Mouse (Mus musculus): ENCODE results near the gene Pym1.
"Not testable (repeated sequence)": the region's sequence is repeated elsewhere in the genome, so short reads cannot be mapped to it uniquely, and the experiment has no call there.

The Pym1 gene

GRCm38 (mm10) chr10:128747646-128748251 lies at the start of gene Pym1:
Gene Pym1 (plus strand): TSS chr10:128747889.
- DNase-seq (ENCODE audit: low spot score), result peak; percentile 94

- no peak for DNase-seq (ENCODE audit: low spot score)
Observed at GRCm38 (mm10) chr10:128699006-128699405, 48.7 kb upstream of the Pym1 start.

- no peak for DNase-seq (ENCODE audit: low spot score)
Observed at GRCm38 (mm10) chr10:128699611-128700010, 48.1 kb upstream of the Pym1 start.

GRCm38 (mm10) chr10:128700712-128701111 lies 47.0 kb upstream of the Pym1 start:
- no peak for DNase-seq (ENCODE audit: low spot score)

- no peak for DNase-seq (ENCODE audit: low spot score)
Observed at GRCm38 (mm10) chr10:128702328-128703007, 45.2 kb upstream of the Pym1 start.

- no peak for DNase-seq (ENCODE audit: low spot score)
Observed at GRCm38 (mm10) chr10:128703895-128704294, 43.8 kb upstream of the Pym1 start, which contains the start of gene Pmel. Gene Pmel (plus strand): TSS chr10:128704195.

- peak; percentile 94 for DNase-seq (ENCODE audit: low spot score)
Observed at GRCm38 (mm10) chr10:128704491-128705316, 43.0 kb upstream of the Pym1 start, which contains the start of gene Cdk2. Gene Cdk2 (minus strand): TSS chr10:128705031.

GRCm38 (mm10) chr10:128705317-128705693 lies 42.4 kb upstream of the Pym1 start:
- no peak for DNase-seq (ENCODE audit: low spot score)

- not testable (repeated sequence) for DNase-seq (ENCODE audit: low spot score)
Observed at GRCm38 (mm10) chr10:128711318-128711717, 36.4 kb upstream of the Pym1 start.

GRCm38 (mm10) chr10:128715559-128716537 lies 31.8 kb upstream of the Pym1 start:
- DNase-seq (ENCODE audit: low spot score), result peak; percentile 47

GRCm38 (mm10) chr10:128725466-128725865 lies 22.2 kb upstream of the Pym1 start:
- DNase-seq (ENCODE audit: low spot score), result not testable (repeated sequence)

- DNase-seq (ENCODE audit: low spot score), result no peak
Observed at GRCm38 (mm10) chr10:128728059-128728458, 19.6 kb upstream of the Pym1 start.

GRCm38 (mm10) chr10:128731002-128731433 lies 16.7 kb upstream of the Pym1 start:
- peak; percentile 73 for DNase-seq (ENCODE audit: low spot score)

GRCm38 (mm10) chr10:128731992-128732391 lies 15.7 kb upstream of the Pym1 start:
- no peak for DNase-seq (ENCODE audit: low spot score)

- peak; percentile 18 for DNase-seq (ENCODE audit: low spot score)
Observed at GRCm38 (mm10) chr10:128737435-128737834, 10.3 kb upstream of the Pym1 start.

- DNase-seq (ENCODE audit: low spot score), result no peak
Observed at GRCm38 (mm10) chr10:128740296-128740695, 7.4 kb upstream of the Pym1 start.

GRCm38 (mm10) chr10:128742616-128743015 lies 5.1 kb upstream of the Pym1 start:
- DNase-seq (ENCODE audit: low spot score), result no peak

- DNase-seq (ENCODE audit: low spot score), result peak; percentile 40
Observed at GRCm38 (mm10) chr10:128743235-128743634, 4.5 kb upstream of the Pym1 start.

GRCm38 (mm10) chr10:128743791-128744191 lies 3.9 kb upstream of the Pym1 start:
- peak; percentile 64 for DNase-seq (ENCODE audit: low spot score)

- DNase-seq (ENCODE audit: low spot score), result no peak
Observed at GRCm38 (mm10) chr10:128744211-128744610, 3.5 kb upstream of the Pym1 start.

Measured in lung, postnatal 25 days (tissue).